Mouse (Mus musculus) limb, embryonic 10.5 days (tissue): ENCODE measurements around the gene Gabrp. TPM values are rescaled to one million over a fixed set of nuclear protein-coding genes. Genes with fewer than 3 reads are reported as not detected.
A peak's percentile ranks its signal among the peaks of the same experiment; 100 is the strongest.

Experiments
- DNase-seq: peaks from one replicate; pipeline ENCODE4 v3.0.0-alpha.2; 2017; ENCODE audit warnings: low spot score
- H3K27ac ChIP-seq: fragments of 300-500 bp; sonication (generic); 2 replicates; pipeline ENCODE4 v1.5.1; 2016; ENCODE audit warnings: mild to moderate bottlenecking
- H3K27me3 ChIP-seq: fragments of 300-500 bp; sonication (generic); 2 replicates; pipeline ENCODE4 v1.6.1; 2016; ENCODE audit warnings: low read depth, mild to moderate bottlenecking; ENCODE audit not compliant: poor library complexity, severe bottlenecking
- H3K36me3 ChIP-seq: fragments of 300-500 bp; sonication (generic); 2 replicates; pipeline ENCODE4 v1.6.1; 2016; ENCODE audit warnings: mild to moderate bottlenecking, moderate library complexity
- H3K4me1 ChIP-seq: fragments of 300-500 bp; sonication (generic); 2 replicates; pipeline ENCODE4 v1.6.1; 2016
- H3K4me3 ChIP-seq: fragments of 300-500 bp; sonication (generic); 2 replicates; pipeline ENCODE4 v1.5.1; 2016; ENCODE audit warnings: mild to moderate bottlenecking, moderate library complexity
- H3K9me3 ChIP-seq: fragments of 300-500 bp; sonication (generic); replicated peaks from 2 replicates; pipeline ENCODE4 v1.6.1; 2016; ENCODE audit warnings: mild to moderate bottlenecking
- WGBS: fragments of 180-500 bp; shearing (Covaris S2); methylation state at CpG from one replicate; pipeline ENCODE4 v1.1.7; 2016; 5-methylcytosine and 5-hydroxymethylcytosine counted together
- polyA plus RNA-seq: library from polyadenylated mRNA; unstranded; fragments of >200 nt; fragmentation: Nextera tagmentation; extraction: Ambion mirVana; gene quantifications from 2 replicates; pipeline ENCODE4 v1.2.1, GENCODE M21; 2016

Gene Gabrp
- polyA plus RNA-seq, result 0.54 and 3.0 TPM in 2 replicates

- H3K27me3 ChIP-seq, result no peaks in the 10 kb centered on the region
- H3K4me1 ChIP-seq, result no peaks in the 10 kb centered on the region
- H3K27ac ChIP-seq, result no peak within 1 kb of the TSS
- H3K9me3 ChIP-seq, result no peaks in the 10 kb centered on the region
- no peaks in the 10 kb centered on the region for H3K36me3 ChIP-seq
- no peak within 1 kb of the TSS for H3K4me3 ChIP-seq
- WGBS, result 53% methylated on average over 6 of the region's 6 CpGs
- no peak for DNase-seq
Measured at GRCm38 (mm10) chr11:33578859-33579258, at the start of gene Gabrp. TSS of gene Gabrp (minus strand) at chr11:33578959.

DNA sequence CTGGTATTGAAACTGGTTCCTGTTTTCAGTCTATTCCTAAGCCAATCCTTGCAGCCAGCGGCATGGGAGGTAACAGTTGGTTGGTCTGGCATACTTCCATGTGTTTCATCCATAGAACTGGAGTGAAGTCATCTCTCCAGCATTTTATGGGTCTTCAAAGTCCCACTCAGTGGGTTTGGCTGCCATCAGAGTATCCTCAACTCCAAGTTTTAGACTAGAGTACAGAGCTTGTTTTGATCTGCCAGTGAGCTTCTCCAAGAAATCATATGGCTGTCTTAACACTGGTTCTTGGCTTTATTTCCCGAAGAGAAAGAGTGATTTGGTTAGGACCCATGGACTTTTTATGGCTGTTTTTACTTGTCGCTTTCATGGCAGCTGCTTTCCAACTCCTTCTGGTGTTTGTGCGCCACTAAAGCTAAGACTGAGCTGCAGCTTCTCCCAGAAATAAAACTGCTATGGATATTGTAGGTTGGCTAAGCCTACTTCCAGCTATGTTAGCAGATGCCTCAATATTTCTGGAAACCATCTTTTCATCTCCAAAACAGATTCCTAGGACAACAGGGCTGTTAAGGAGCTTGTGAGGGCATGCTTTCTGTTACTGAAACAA is 48.5 kb upstream of the Gabrp start:
- H3K27ac ChIP-seq, result no peak overlapping the region
- H3K4me3 ChIP-seq, result no peak overlapping the region
- 87% methylated on average over 4 of the region's 4 CpGs for WGBS
- no peaks in the 10 kb centered on the region for H3K27me3 ChIP-seq
- no peaks in the 10 kb centered on the region for H3K36me3 ChIP-seq
- H3K4me1 ChIP-seq, result no peaks in the 10 kb centered on the region
- H3K9me3 ChIP-seq, result no peaks in the 10 kb centered on the region
- DNase-seq, result no peak

GRCm38 (mm10) chr11:33614218-33614617 is 35.5 kb upstream of the Gabrp start:
- peak; percentile 84 for DNase-seq
- no peaks in the 10 kb centered on the region for H3K4me1 ChIP-seq
- WGBS, result 8% methylated on average over 15 of the region's 15 CpGs
- H3K4me3 ChIP-seq, result no peak overlapping the region
- no peak overlapping the region for H3K27ac ChIP-seq
- H3K27me3 ChIP-seq, result no peaks in the 10 kb centered on the region
- no peaks in the 10 kb centered on the region for H3K36me3 ChIP-seq
- H3K9me3 ChIP-seq, result no peaks in the 10 kb centered on the region

DNA sequence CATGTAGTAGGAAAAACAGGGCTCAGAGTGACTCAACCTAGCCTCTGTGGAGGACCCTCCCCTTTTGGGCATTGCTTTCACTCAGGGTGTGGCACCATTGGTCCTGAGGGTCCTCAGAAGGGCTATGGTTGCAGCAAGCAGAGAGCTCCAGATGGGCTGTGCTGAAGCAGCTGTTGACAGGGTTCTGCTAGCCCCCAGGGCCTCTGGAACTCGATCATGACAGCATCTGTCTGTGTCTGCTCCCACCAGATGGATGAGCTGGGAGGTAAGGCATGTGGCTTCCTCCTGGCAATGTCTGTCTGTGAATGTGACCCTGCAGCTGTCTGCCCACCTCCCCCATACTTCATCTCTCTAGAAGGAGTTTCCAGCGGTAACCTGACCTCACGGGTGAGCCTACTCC is 29.0 kb upstream of the Gabrp start:
- no peak overlapping the region for H3K27ac ChIP-seq
- H3K27me3 ChIP-seq, result no peaks in the 10 kb centered on the region
- H3K9me3 ChIP-seq, result no peaks in the 10 kb centered on the region
- H3K4me1 ChIP-seq, result peaks cover 19% of the 10 kb centered on the region
- H3K4me3 ChIP-seq, result no peak overlapping the region
- H3K36me3 ChIP-seq, result no peaks in the 10 kb centered on the region
- peak; percentile 39 for DNase-seq
- 10% methylated on average over 3 of the region's 3 CpGs for WGBS

DNA sequence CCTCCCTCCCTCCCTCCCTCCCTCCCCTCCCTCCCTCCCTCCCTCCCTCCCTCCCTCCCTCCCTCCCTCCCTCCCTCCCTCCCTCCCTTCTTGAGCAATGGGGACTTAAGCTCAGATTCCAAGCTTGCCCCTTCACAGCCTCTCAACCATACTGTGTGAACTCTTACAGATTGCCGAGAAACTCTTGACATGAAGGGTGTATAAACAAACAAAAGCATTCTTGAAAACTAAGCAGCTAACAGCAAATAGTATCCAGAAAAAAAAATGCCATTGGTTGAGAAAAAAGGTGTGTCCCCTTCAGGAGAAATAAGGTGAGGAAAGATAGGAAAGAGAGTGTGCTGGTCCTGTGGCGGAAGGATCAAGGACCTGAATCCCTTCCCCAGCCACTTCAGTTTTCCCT is 24.4 kb upstream of the Gabrp start:
- H3K4me1 ChIP-seq, result peaks cover 13% of the 10 kb centered on the region
- H3K27ac ChIP-seq, result no peak overlapping the region
- 66% methylated on average over 2 of the region's 2 CpGs for WGBS
- no peaks in the 10 kb centered on the region for H3K27me3 ChIP-seq
- H3K36me3 ChIP-seq, result no peaks in the 10 kb centered on the region
- H3K4me3 ChIP-seq, result no peak overlapping the region
- no peaks in the 10 kb centered on the region for H3K9me3 ChIP-seq
- no peak for DNase-seq

DNA sequence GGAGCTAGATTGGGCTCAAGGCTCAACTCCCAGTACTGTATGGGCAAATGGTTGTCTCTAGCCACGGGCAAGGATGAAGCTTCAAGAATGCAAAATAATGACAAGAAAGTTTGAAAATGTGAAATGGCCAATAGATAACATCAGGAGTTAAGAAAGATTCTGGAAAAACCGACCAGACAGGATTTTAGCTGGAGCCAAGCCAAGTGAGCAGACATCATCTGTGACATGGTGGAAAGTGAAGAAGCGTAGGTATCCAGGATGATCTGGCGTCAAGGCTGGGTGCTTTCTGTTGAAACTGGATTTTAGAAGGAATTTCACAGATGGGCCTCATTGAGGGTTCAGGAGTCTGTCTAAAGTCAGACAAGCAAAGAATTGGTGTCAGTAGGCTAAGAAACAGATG is 20.2 kb upstream of the Gabrp start, which contains the start of gene D130052B06Rik:
Gene D130052B06Rik (plus strand): TSS at position 317 of the 400 bp plus-strand sequence.
- Histone ChIP-seq H3K9me3 (no peaks in the 10 kb centered on the region), H3K4me3 (no peak within 1 kb of the TSS), H3K27me3 (no peaks in the 10 kb centered on the region), H3K4me1 (no peaks in the 10 kb centered on the region), H3K36me3 (no peaks in the 10 kb centered on the region), H3K27ac (no peak within 1 kb of the TSS)
- WGBS, result 82% methylated on average over 4 of the region's 4 CpGs
- no peak for DNase-seq

DNA sequence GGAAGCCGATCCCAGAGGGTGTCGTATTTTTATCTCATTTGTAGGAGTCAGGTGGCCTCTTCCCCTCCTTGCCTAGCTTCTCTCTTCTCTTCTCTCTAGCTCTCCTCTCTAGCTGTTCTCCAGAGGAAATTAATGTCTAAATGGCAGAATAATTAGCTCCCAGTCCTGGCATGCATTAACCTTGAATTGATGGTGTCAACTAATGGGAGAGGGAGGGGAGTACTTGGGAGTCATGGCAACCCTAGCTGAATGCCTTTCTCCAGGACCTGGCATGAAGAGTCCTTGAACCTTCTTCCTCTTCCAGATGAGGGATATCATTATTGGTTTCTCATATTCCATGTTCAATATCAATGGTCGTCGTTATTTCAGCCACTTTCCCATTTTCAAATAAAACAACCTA is 17.9 kb upstream of the Gabrp start:
- Histone ChIP-seq H3K36me3 (no peaks in the 10 kb centered on the region), H3K4me3 (no peak overlapping the region), H3K9me3 (no peaks in the 10 kb centered on the region), H3K27ac (no peak overlapping the region), H3K27me3 (no peaks in the 10 kb centered on the region), H3K4me1 (no peaks in the 10 kb centered on the region)
- WGBS, result 77% methylated on average over 4 of the region's 4 CpGs
- no peak for DNase-seq

DNA sequence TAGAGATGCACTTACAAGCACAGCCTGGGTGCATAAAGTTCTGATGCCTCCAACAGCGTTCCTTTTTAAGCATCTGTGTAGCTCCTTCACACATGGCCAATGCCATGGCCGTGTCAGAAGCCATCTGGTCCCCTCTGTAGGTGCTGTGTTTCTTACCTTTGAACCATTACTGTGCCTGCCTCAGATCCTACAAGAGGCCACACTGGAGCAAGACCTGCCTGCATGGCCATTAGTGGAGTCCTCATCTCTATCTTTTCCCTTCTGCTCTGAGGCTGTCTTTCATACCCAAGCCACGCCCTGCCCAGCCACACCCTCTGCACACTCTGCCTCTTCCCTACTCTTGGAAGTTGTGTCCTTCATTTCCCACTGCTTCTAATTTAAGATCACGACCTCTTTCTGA is 14.1 kb upstream of the Gabrp start:
- Histone ChIP-seq H3K36me3 (no peaks in the 10 kb centered on the region), H3K9me3 (no peaks in the 10 kb centered on the region), H3K4me3 (no peak overlapping the region), H3K27ac (no peak overlapping the region), H3K27me3 (no peaks in the 10 kb centered on the region), H3K4me1 (no peaks in the 10 kb centered on the region)
- DNase-seq, result no peak
- WGBS, result 79% methylated on average over 4 of the region's 4 CpGs

DNA sequence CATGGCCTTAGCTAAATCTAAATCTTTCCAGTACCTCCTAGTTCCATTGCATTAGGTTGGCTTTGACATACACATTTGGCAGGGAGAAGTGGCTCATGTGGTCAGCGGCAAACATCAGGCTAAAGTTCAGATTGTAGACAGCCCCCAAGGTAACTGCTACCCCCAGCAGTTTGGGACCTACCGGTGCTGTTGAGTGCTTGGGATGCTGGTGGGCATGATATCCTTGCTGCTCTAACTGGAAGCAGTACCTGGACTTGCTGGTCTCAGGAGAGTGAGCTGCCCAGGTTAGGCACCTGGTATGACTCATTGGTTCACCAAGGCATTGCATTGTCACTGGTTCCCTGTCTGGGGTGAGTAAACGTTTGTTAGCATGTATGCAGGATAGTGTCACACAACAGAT is 12.0 kb upstream of the Gabrp start:
- WGBS, result 95% methylated on average over 3 of the region's 3 CpGs
- Histone ChIP-seq H3K9me3 (no peaks in the 10 kb centered on the region), H3K27ac (no peak overlapping the region), H3K4me3 (no peak overlapping the region), H3K4me1 (no peaks in the 10 kb centered on the region), H3K36me3 (no peaks in the 10 kb centered on the region), H3K27me3 (no peaks in the 10 kb centered on the region)
- DNase-seq, result no peak

DNA sequence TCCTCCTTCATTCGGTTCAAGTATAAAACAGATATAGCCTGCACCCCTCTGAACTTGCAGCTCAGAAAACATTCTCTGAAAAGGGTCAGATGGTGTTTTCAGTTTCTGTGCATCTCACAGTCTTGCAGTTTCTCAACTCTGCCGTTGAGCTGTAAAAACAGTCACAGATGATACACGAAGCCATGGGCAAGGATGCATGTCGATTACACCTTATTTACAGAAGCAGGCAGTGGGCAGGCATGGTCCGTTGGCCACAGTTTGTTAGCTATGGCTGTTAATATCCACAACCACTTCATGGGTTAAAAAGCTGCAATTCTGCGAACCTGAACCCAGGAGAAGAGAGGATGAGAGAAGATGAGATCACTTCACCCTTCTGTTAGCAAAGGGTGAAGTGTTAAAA is 7.9 kb upstream of the Gabrp start:
- no peak overlapping the region for H3K4me3 ChIP-seq
- H3K27me3 ChIP-seq, result no peaks in the 10 kb centered on the region
- no peaks in the 10 kb centered on the region for H3K36me3 ChIP-seq
- H3K4me1 ChIP-seq, result no peaks in the 10 kb centered on the region
- no peak for DNase-seq
- H3K9me3 ChIP-seq, result no peaks in the 10 kb centered on the region
- 87% methylated on average over 6 of the region's 6 CpGs for WGBS
- no peak overlapping the region for H3K27ac ChIP-seq

DNA sequence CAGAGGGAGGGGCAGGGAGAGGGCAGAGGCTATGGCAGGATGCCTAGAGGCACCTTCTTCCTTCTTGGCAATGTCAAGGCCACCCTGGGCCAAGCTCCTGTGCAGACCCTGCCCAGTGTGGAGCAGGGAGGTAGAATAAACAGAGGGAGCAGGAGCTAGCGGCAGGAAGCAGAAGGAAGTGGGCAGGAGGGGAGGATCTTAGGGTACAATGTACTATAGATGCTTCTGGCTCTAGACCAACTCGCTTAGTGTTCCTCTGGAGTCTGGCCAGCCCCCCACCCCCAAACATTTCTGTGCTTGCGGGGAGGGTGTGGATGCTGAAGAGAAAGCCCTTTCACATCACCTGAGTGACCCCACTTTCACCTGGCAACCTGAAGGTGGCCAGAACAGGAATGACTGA is 862 bp upstream of the Gabrp start:
- 70% methylated on average over 3 of the region's 3 CpGs for WGBS
- H3K4me3 ChIP-seq, result no peak overlapping the region
- H3K4me1 ChIP-seq, result no peaks in the 10 kb centered on the region

DNA sequence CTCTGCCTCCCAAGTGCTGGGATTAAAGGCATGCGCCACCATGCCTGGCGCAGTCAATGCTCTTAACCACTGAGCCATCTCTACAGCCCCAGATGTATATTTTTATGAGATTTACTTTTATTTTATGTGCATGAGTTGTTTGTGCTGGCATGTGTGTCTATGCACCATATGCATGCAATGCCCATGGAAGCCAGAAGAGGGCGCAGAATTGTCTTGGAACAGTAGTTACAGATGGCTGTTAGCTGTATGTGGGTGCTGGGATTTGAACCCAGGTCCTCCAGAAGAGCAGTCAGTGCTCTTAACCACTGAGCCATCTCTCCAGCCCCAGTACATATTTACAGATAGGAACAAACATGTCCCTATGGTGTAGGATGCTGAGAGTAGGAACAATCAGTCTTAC is 3.8 kb downstream of the Gabrp start:
- no peaks in the 10 kb centered on the region for H3K9me3 ChIP-seq
- H3K4me3 ChIP-seq, result no peak overlapping the region
- no peaks in the 10 kb centered on the region for H3K27me3 ChIP-seq
- H3K36me3 ChIP-seq, result no peaks in the 10 kb centered on the region
- DNase-seq, result no peak
- H3K4me1 ChIP-seq, result no peaks in the 10 kb centered on the region
- no peak overlapping the region for H3K27ac ChIP-seq
- WGBS, result 89% methylated on average over 3 of the region's 3 CpGs

More for the DNA sequence above, 862 bp upstream of the Gabrp start:
- Histone ChIP-seq H3K27me3 (no peaks in the 10 kb centered on the region), H3K27ac (no peak overlapping the region), H3K9me3 (no peaks in the 10 kb centered on the region), H3K36me3 (no peaks in the 10 kb centered on the region)
- DNase-seq, result no peak

DNA sequence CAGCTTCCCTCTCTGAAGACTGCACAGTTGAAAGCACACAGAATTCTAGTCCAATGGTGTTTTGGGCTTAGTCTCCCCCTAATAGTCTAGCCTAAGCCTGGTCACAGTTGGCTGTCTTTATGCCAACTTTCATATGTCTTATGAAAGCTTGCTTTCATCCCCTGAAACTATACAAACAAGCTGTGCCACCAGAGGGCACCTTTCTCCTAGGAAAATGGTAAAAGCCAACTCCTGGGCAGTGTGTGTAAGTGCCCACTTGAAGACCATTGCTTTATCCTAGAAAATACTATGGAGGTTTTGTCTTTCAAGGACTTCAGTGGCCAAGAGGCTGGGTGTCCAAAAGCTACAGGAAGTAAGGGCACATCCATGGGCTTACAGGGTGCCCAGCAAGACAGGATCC is 8.3 kb downstream of the Gabrp start:
- no peaks in the 10 kb centered on the region for H3K4me1 ChIP-seq
- no peaks in the 10 kb centered on the region for H3K9me3 ChIP-seq
- no peak for DNase-seq

GRCm38 (mm10) chr11:33563921-33564320 is 14.8 kb downstream of the Gabrp start:
- H3K4me3 ChIP-seq, result no peak overlapping the region
- H3K9me3 ChIP-seq, result no peaks in the 10 kb centered on the region
- no peaks in the 10 kb centered on the region for H3K27me3 ChIP-seq
- 94% methylated on average over 2 of the region's 2 CpGs for WGBS
- DNase-seq, result no peak
- no peaks in the 10 kb centered on the region for H3K36me3 ChIP-seq
- no peak overlapping the region for H3K27ac ChIP-seq
- H3K4me1 ChIP-seq, result no peaks in the 10 kb centered on the region

More for the DNA sequence above, 8.3 kb downstream of the Gabrp start:
- Histone ChIP-seq H3K27ac (no peak overlapping the region), H3K36me3 (no peaks in the 10 kb centered on the region), H3K4me3 (no peak overlapping the region), H3K27me3 (no peaks in the 10 kb centered on the region)
